Mouse (Mus musculus) heart, adult 2 months (tissue): ENCODE data around the gene Naglu.
A peak's percentile ranks its signal among the peaks of the same experiment; 100 is the strongest.

Experiments
- CTCF ChIP-seq: fragments of 200-600 bp; IDR thresholded peaks from 2 replicates; pipeline ENCODE4 v1.8.1; 2022; ENCODE audit warnings: antibody characterized with exemption, mild to moderate bottlenecking, moderate library complexity
- POLR2A ChIP-seq: fragments of 200-500 bp; IDR thresholded peaks from 2 replicates; pipeline ENCODE4 v1.6.1; 2011; ENCODE audit warnings: mild to moderate bottlenecking, low read depth, low read length, control low read depth; ENCODE audit not compliant: insufficient read depth

DNA sequence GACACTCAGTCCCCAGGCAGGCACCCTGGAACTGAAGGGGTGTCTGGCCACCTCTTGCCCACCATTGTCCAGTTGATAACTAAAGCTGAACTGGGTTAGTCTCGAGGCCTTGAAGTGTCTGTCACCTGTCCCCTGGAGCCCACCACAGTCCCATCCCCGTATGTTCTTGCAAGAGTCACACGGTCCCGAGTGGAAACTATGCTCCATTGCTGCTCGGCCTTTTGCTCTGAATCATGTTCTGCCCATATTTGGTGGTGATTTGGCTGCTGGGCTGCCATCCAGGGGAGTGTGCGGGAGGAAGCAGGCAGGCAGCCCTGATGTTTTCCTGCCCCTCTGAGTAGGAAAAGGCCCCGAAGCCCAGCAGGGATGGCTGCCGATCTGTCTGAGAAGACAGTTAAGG lies 9.7 kb upstream of the Naglu start:
- TF ChIP-seq POLR2A: peak; percentile 63
- 0 out of 2 replicates have a peak, but pooled peaks have one; percentile 5 for TF ChIP-seq CTCF
